11 mouse cellular contexts compared by ENCODE assay signal in genomic region chr2:74135963-74136623, GRCm38 (mm10).
DNase-seq lines count a peak whose midpoint lies in the region; ATAC-seq and TF ChIP-seq lines count a peak whose summit lies in the region.
"Had no signal": no experiment of that assay in that cellular context is flagged by ENCODE, and none has a peak within 500 bp of the region (broad histone marks: within the 10 kb centered on the region; RNA-seq: fewer than 3 reads in every experiment).

No protein-coding gene starts in this region.

- H3K79me2 ChIP-seq in heart, adult 2 months (replicated peaks; ENCODE audit: control insufficient read depth, insufficient read depth, low read length): no peaks in the 10 kb centered on the region

- 59% methylated on average over 15 of the region's 15 CpGs for WGBS in heart, adult 2 months
- WGBS in lung, embryonic 16.5 days: 30% methylated on average over 15 of the region's 15 CpGs
- WGBS in forebrain, embryonic 16.5 days: 14% methylated on average over 15 of the region's 15 CpGs
- 42% methylated on average over 15 of the region's 15 CpGs for WGBS in neural tube, embryonic 13.5 days

- peak overlapping the region; percentile 20; the same call in 1 of the 2 replicates for H3K4me2 ChIP-seq in lung, embryonic 16.5 days (ENCODE audit: low read depth, low read length)
- H3K4me2 ChIP-seq in forebrain, embryonic 16.5 days (ENCODE audit: low read length): peak overlapping the region; percentile 31
- peak overlapping the region; percentile 14; the same call in 1 of the 2 replicates for H3K4me2 ChIP-seq in neural tube, embryonic 13.5 days

- H3K27ac ChIP-seq in heart, adult 2 months: no peak overlapping the region
- no peak overlapping the region for H3K27ac ChIP-seq in lung, embryonic 16.5 days (ENCODE audit: low read length)
- H3K27ac ChIP-seq in forebrain, embryonic 16.5 days (ENCODE audit: low read length): no peak overlapping the region
- H3K27ac ChIP-seq in neural tube, embryonic 13.5 days (replicated peaks): 0 out of 2 replicates have a peak overlapping the region, but pooled peaks have one; percentile 18
- H3K27ac ChIP-seq: macrophage had no signal

- ATAC-seq in lung, embryonic 16.5 days (ENCODE audit: low read depth): peak; percentile 15; the same call in 1 of the 2 replicates
- peak; percentile 58; the same call in 1 of the 2 replicates for ATAC-seq in forebrain, embryonic 16.5 days
- ATAC-seq in neural tube, embryonic 13.5 days (ENCODE audit: low read depth): peak; percentile 59
- ATAC-seq: CD4-positive, CD25-positive, alpha-beta regulatory T cell, adult 4 months had no signal

- no peaks in the 10 kb centered on the region for H3K36me3 ChIP-seq in heart, adult 2 months (ENCODE audit: control insufficient read depth, insufficient read depth, low read length)
- no peaks in the 10 kb centered on the region for H3K36me3 ChIP-seq in lung, embryonic 16.5 days (ENCODE audit: control insufficient read depth, insufficient read depth, low read length)
- H3K36me3 ChIP-seq in forebrain, embryonic 16.5 days (ENCODE audit: control insufficient read depth, insufficient read depth): no peaks in the 10 kb centered on the region
- no peaks in the 10 kb centered on the region for H3K36me3 ChIP-seq in neural tube, embryonic 13.5 days

- peak; percentile 74 for DNase-seq in heart, adult 11 months
- no peak for DNase-seq in heart, adult 2 months
- DNase-seq in lung, postnatal 14 days: no peak
- no peak for DNase-seq in B cell, adult 2 months
- DNase-seq in adrenal gland, postnatal 4 days (ENCODE audit: low spot score in 2 of 2): no peak
- DNase-seq: embryo, embryonic 11 days had no signal

- TF ChIP-seq CTCF in heart, adult 2 months (IDR thresholded peaks at IDR 0.05): no peak

- no peak overlapping the region for H3K9ac ChIP-seq in heart, adult 2 months (ENCODE audit: low read depth, low read length)
- H3K9ac ChIP-seq in lung, embryonic 16.5 days (ENCODE audit: low read length): no peak overlapping the region
- no peak overlapping the region for H3K9ac ChIP-seq in forebrain, embryonic 16.5 days (replicated peaks; ENCODE audit: low read depth, low read length)
- H3K9ac ChIP-seq in neural tube, embryonic 13.5 days: no peak overlapping the region

- H3K9me3 ChIP-seq in lung, embryonic 16.5 days (ENCODE audit: control insufficient read depth, low read length): no peaks in the 10 kb centered on the region
- H3K9me3 ChIP-seq in forebrain, embryonic 16.5 days (ENCODE audit: control insufficient read depth, low read length): no peaks in the 10 kb centered on the region
- H3K9me3 ChIP-seq in neural tube, embryonic 13.5 days: no peaks in the 10 kb centered on the region

- no peaks in the 10 kb centered on the region for H3K4me1 ChIP-seq in heart, adult 2 months (ENCODE audit: control insufficient read depth, insufficient read depth, low read length)
- peaks cover 5% of the 10 kb centered on the region; the same call in 1 of the 2 replicates for H3K4me1 ChIP-seq in lung, embryonic 16.5 days (replicated peaks; ENCODE audit: control insufficient read depth, insufficient read depth, low read length)
- H3K4me1 ChIP-seq in forebrain, embryonic 16.5 days (replicated peaks; ENCODE audit: control insufficient read depth, insufficient read depth, low read length): peaks cover 22% of the 10 kb centered on the region
- H3K4me1 ChIP-seq in neural tube, embryonic 13.5 days (replicated peaks): peaks cover 29% of the 10 kb centered on the region

- no peak overlapping the region for H3K4me3 ChIP-seq in heart, adult 2 months
- H3K4me3 ChIP-seq in lung, embryonic 16.5 days (ENCODE audit: low read length): no peak overlapping the region
- H3K4me3 ChIP-seq in forebrain, embryonic 16.5 days (replicated peaks; ENCODE audit: low read length): no peak overlapping the region
- H3K4me3 ChIP-seq in neural tube, embryonic 13.5 days: no peak overlapping the region

- H3K27me3 ChIP-seq in heart, adult 2 months (ENCODE audit: control insufficient read depth, insufficient read depth, low read length): no peaks in the 10 kb centered on the region
- H3K27me3 ChIP-seq in lung, embryonic 16.5 days (ENCODE audit: control insufficient read depth, insufficient read depth, low read depth, low read length): peaks cover 3% of the 10 kb centered on the region
- H3K27me3 ChIP-seq in forebrain, embryonic 16.5 days (replicated peaks; ENCODE audit: control insufficient read depth, insufficient read depth, low read length): no peaks in the 10 kb centered on the region; the same call in 1 of the 2 replicates
- H3K27me3 ChIP-seq in neural tube, embryonic 13.5 days: no peaks in the 10 kb centered on the region

- no peak for TF ChIP-seq POLR2A in heart, adult 2 months (IDR thresholded peaks at IDR 0.05; ENCODE audit: insufficient read depth, low read depth, low read length)

- intact Hi-C loops in heart, adult 2 months (cut with DNase I): no loop called here

- no peak for TF ChIP-seq EP300 in heart, adult 2 months (IDR thresholded peaks at IDR 0.05; ENCODE audit: insufficient read depth, low read depth, low read length)
